11 mouse cellular contexts compared by ENCODE assay signal in the genomic region with DNA sequence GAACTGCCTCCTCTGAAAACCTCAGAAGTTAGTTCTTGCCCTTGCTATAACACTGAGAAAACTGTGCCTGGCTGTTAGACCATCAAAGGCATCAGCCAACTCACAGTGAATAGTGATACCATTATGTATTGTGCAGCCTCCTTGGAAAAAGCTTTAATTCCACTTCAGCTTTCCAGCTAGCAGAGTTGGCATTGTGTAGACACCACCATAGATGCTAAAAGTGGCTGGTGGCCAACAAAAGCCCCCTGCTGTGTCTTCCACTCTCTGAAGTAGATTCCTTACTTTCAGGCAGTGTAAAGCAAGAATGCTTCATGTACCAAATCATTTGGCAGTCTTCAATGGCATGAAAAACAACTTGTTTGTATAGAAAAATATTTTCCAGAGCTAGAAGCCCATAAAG.
DNase-seq lines count a peak whose midpoint lies in the region; ATAC-seq lines count a peak whose summit lies in the region.
"Had no signal": no experiment of that assay in that cellular context is flagged by ENCODE, and none has a peak within 500 bp of the region (broad histone marks: within the 10 kb centered on the region; RNA-seq: fewer than 3 reads in every experiment).

No protein-coding gene starts in this region.

- H3K4me3 ChIP-seq in midbrain, embryonic 14.5 days (replicated peaks; ENCODE audit: low read depth, low read length) = no peak overlapping the region
- H3K4me3 ChIP-seq in midbrain, embryonic 11.5 days (ENCODE audit: low read depth, low read length) = no peak overlapping the region
- no peak overlapping the region for H3K4me3 ChIP-seq in forebrain, embryonic 13.5 days
- H3K4me3 ChIP-seq in neural tube, embryonic 14.5 days (ENCODE audit: low read depth, low read length) = no peak overlapping the region
- H3K4me3 ChIP-seq: heart, embryonic 15.5 days had no signal

- peak; percentile 55 for DNase-seq in midbrain, embryonic 14.5 days
- no peak for DNase-seq in midbrain, embryonic 11.5 days (ENCODE audit: low spot score, missing footprints)
- DNase-seq in cerebellum, adult 9-11 months = peak; percentile 52
- no peak for DNase-seq in urinary bladder, postnatal 4 days (ENCODE audit: low spot score in 2 of 2)
- DNase-seq: gastrocnemius, postnatal 25 days; kidney, adult 11 months had no signal

- H3K9me3 ChIP-seq in midbrain, embryonic 14.5 days (ENCODE audit: control insufficient read depth, low read length) = no peaks in the 10 kb centered on the region
- no peaks in the 10 kb centered on the region for H3K9me3 ChIP-seq in midbrain, embryonic 11.5 days (ENCODE audit: control insufficient read depth, low read length)
- H3K9me3 ChIP-seq in forebrain, embryonic 13.5 days (replicated peaks) = no peaks in the 10 kb centered on the region
- H3K9me3 ChIP-seq in neural tube, embryonic 14.5 days (ENCODE audit: control insufficient read depth, low read length) = no peaks in the 10 kb centered on the region
- H3K9me3 ChIP-seq: heart, embryonic 15.5 days had no signal

- H3K36me3 ChIP-seq in midbrain, embryonic 14.5 days (ENCODE audit: control insufficient read depth, insufficient read depth, low read length) = no peaks in the 10 kb centered on the region
- no peaks in the 10 kb centered on the region for H3K36me3 ChIP-seq in midbrain, embryonic 11.5 days (ENCODE audit: control insufficient read depth, insufficient read depth, low read length)
- H3K36me3 ChIP-seq in forebrain, embryonic 13.5 days (ENCODE audit: poor library complexity, severe bottlenecking) = no peaks in the 10 kb centered on the region
- H3K36me3 ChIP-seq in neural tube, embryonic 14.5 days (ENCODE audit: control insufficient read depth, insufficient read depth, low read length) = no peaks in the 10 kb centered on the region
- H3K36me3 ChIP-seq: heart, embryonic 15.5 days had no signal

- ATAC-seq in midbrain, embryonic 14.5 days (ENCODE audit: low FRiP score, low TSS enrichment) = peak; percentile 40; the same call in 1 of the 2 replicates
- no peak for ATAC-seq in midbrain, embryonic 11.5 days (ENCODE audit: low FRiP score)
- ATAC-seq in forebrain, embryonic 13.5 days = peak; percentile 80
- ATAC-seq in neural tube, embryonic 14.5 days (ENCODE audit: low read depth) = peak; percentile 41; the same call in 1 of the 2 replicates
- no peak for ATAC-seq in megakaryocyte progenitor cell, adult 5-6 weeks (replicated peaks; ENCODE audit: poor library complexity)

- no peak overlapping the region for H3K9ac ChIP-seq in midbrain, embryonic 14.5 days (replicated peaks; ENCODE audit: low read length)
- no peak overlapping the region for H3K9ac ChIP-seq in midbrain, embryonic 11.5 days (ENCODE audit: low read length)
- H3K9ac ChIP-seq in forebrain, embryonic 13.5 days = no peak overlapping the region
- no peak overlapping the region for H3K9ac ChIP-seq in neural tube, embryonic 14.5 days (replicated peaks; ENCODE audit: low read depth, low read length)
- H3K9ac ChIP-seq: heart, embryonic 15.5 days had no signal

- H3K4me1 ChIP-seq in midbrain, embryonic 14.5 days (ENCODE audit: control insufficient read depth, insufficient read depth, low read length) = peaks cover 3% of the 10 kb centered on the region; the same call in 1 of the 2 replicates
- H3K4me1 ChIP-seq in midbrain, embryonic 11.5 days (ENCODE audit: control insufficient read depth, insufficient read depth, low read length) = no peaks in the 10 kb centered on the region
- H3K4me1 ChIP-seq in forebrain, embryonic 13.5 days = peaks cover 21% of the 10 kb centered on the region
- H3K4me1 ChIP-seq in neural tube, embryonic 14.5 days (ENCODE audit: control insufficient read depth, insufficient read depth, low read length) = 0 out of 2 replicates have a peak, but pooled peaks cover 3% of the 10 kb centered on the region

- H3K27ac ChIP-seq in midbrain, embryonic 14.5 days (replicated peaks; ENCODE audit: low read depth, low read length) = peak overlapping the region; percentile 37; the same call in 1 of the 2 replicates
- H3K27ac ChIP-seq in midbrain, embryonic 11.5 days (ENCODE audit: low read depth, low read length) = no peak overlapping the region
- no peak overlapping the region for H3K27ac ChIP-seq in forebrain, embryonic 13.5 days
- H3K27ac ChIP-seq in neural tube, embryonic 14.5 days (ENCODE audit: low read depth, low read length) = peak overlapping the region; percentile 52; the same call in 1 of the 2 replicates
- H3K27ac ChIP-seq: heart, embryonic 15.5 days had no signal

- H3K27me3 ChIP-seq in midbrain, embryonic 14.5 days (ENCODE audit: control insufficient read depth, insufficient read depth, low read length) = no peaks in the 10 kb centered on the region
- H3K27me3 ChIP-seq in midbrain, embryonic 11.5 days (ENCODE audit: control insufficient read depth, insufficient read depth, low read length) = no peaks in the 10 kb centered on the region
- no peaks in the 10 kb centered on the region for H3K27me3 ChIP-seq in forebrain, embryonic 13.5 days
- H3K27me3 ChIP-seq in neural tube, embryonic 14.5 days (ENCODE audit: control insufficient read depth, insufficient read depth, low read length) = no peaks in the 10 kb centered on the region
- H3K27me3 ChIP-seq: CH12.LX; heart, embryonic 15.5 days had no signal

- H3K4me2 ChIP-seq in midbrain, embryonic 14.5 days (ENCODE audit: low read length) = no peak overlapping the region
- H3K4me2 ChIP-seq in midbrain, embryonic 11.5 days = no peak overlapping the region
- H3K4me2 ChIP-seq in forebrain, embryonic 13.5 days = no peak overlapping the region
- no peak overlapping the region for H3K4me2 ChIP-seq in neural tube, embryonic 14.5 days (ENCODE audit: low read depth, low read length)
- H3K4me2 ChIP-seq: heart, embryonic 15.5 days had no signal

Comparison
In these comparisons a context has a peak if more than half of its experiments do, and no peak if none do; other contexts are left out.
1. ATAC-seq: peak in midbrain, embryonic 14.5 days (single experiment), forebrain, embryonic 13.5 days (single experiment) and neural tube, embryonic 14.5 days (single experiment); none in midbrain, embryonic 11.5 days (single experiment) and megakaryocyte progenitor cell, adult 5-6 weeks (single experiment).
2. DNase-seq: peak in midbrain, embryonic 14.5 days (single experiment) and cerebellum, adult 9-11 months (single experiment); none in midbrain, embryonic 11.5 days (single experiment) and urinary bladder, postnatal 4 days (0 of 2).
3. H3K27ac ChIP-seq: peak in midbrain, embryonic 14.5 days (single experiment) and neural tube, embryonic 14.5 days (single experiment); none in midbrain, embryonic 11.5 days (single experiment) and forebrain, embryonic 13.5 days (single experiment).